Mouse (Mus musculus): ENCODE measurements around the gene Igfbp3. TPM values are rescaled to one million over a fixed set of nuclear protein-coding genes. Genes with fewer than 3 reads are reported as not detected.
"Not testable (repeated sequence)": the region's sequence is repeated elsewhere in the genome, so short reads cannot be mapped to it uniquely, and the experiment has no call there.

Gene Igfbp3
- polyA plus RNA-seq, 1 experiment from 2014 or later = 19.7 TPM

DNA sequence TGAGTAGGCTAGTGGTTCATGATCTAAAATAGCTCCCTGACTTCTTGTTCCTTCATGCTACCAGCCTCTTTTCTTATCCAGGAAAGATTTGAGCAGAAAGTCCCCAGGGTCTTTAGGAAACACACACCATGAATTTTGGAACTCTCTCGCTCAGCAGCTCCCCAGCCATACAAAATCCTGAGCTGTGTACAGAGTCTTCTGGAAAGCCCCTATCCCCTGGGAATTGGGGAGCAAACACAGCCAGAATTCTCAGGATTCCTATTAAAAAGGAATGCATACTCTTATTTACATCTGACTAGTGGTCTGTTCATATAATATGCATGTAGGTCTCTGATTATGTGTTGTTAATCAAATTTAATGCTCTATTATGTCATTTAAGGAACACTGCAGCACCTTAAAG lies 20.7 kb upstream of the Igfbp3 start:
- no peak for DNase-seq (ENCODE audit: low spot score)

DNA sequence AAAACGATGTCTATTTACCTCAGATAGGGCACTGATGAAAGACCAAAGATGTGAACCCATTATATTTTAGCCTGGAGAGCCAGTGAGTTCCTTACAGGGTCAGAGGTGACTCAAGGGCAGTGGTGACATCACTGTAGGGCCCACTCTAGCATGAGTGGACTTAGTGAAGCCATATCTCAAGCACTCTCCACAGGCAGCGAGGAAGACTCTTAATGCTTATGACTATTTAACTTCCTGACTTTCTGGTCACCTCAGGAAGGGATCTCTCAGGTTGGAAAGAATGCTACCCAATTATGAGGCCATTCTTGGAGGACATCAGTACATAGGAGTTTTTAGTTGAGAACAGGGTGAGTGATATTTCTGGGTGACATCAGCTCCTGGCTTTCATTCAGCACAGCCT lies 19.6 kb upstream of the Igfbp3 start:
- H3K27me3 ChIP-seq (ENCODE audit: control insufficient read depth, insufficient read depth, low read length) = no peaks in the 10 kb centered on the region
- no peaks in the 10 kb centered on the region for H3K4me1 ChIP-seq (replicated peaks; ENCODE audit: control insufficient read depth, insufficient read depth, low read length)
- no peak for DNase-seq (ENCODE audit: low spot score)
- WGBS = 81% methylated on average over 2 of the region's 2 CpGs
- no peak for ATAC-seq (ENCODE audit: low FRiP score)
- H3K9me3 ChIP-seq (ENCODE audit: control insufficient read depth, low read length) = no peaks in the 10 kb centered on the region
- H3K9ac ChIP-seq = no peak overlapping the region
- no peak overlapping the region for H3K27ac ChIP-seq
- no peak overlapping the region for H3K4me3 ChIP-seq (replicated peaks; ENCODE audit: low read length)
- no peak overlapping the region for H3K4me2 ChIP-seq (replicated peaks)
- no peaks in the 10 kb centered on the region for H3K36me3 ChIP-seq (replicated peaks; ENCODE audit: control insufficient read depth, insufficient read depth)

More for the DNA sequence above, 20.7 kb upstream of the Igfbp3 start:
- ATAC-seq (ENCODE audit: low FRiP score) = no peak
- Histone ChIP-seq H3K27me3 (ENCODE audit: control insufficient read depth, insufficient read depth, low read length) (no peaks in the 10 kb centered on the region), H3K36me3 (replicated peaks; ENCODE audit: control insufficient read depth, insufficient read depth) (no peaks in the 10 kb centered on the region), H3K4me1 (replicated peaks; ENCODE audit: control insufficient read depth, insufficient read depth, low read length) (no peaks in the 10 kb centered on the region), H3K4me2 (replicated peaks) (no peak overlapping the region), H3K9ac (no peak overlapping the region), H3K27ac (no peak overlapping the region), H3K9me3 (ENCODE audit: control insufficient read depth, low read length) (no peaks in the 10 kb centered on the region), H3K4me3 (replicated peaks; ENCODE audit: low read length) (no peak overlapping the region)
- 73% methylated on average over 1 of the region's 1 CpGs for WGBS

DNA sequence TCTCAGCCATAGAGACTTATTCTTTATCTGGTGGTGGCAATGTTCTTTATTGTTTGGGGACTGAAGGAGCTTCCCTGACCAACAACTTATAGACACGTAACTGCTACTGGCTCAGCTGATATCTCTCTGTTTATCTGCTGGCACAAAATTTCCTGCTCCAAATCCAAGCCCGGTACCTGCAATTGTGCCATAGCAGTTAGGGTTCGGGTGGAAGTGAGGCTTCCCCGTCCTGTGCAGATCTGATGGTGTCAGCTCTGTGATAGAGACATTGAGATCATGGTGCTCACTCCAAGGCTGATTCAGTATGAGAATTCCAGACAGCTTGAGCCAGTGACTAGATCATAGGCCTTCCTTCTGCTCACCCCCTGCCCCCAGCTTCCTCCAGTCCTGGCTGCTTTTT lies 18.2 kb upstream of the Igfbp3 start:
- Histone ChIP-seq H3K4me1 (replicated peaks; ENCODE audit: control insufficient read depth, insufficient read depth, low read length) (no peaks in the 10 kb centered on the region), H3K4me2 (replicated peaks) (no peak overlapping the region), H3K9me3 (ENCODE audit: control insufficient read depth, low read length) (no peaks in the 10 kb centered on the region), H3K9ac (no peak overlapping the region), H3K27ac (no peak overlapping the region), H3K4me3 (replicated peaks; ENCODE audit: low read length) (no peak overlapping the region), H3K27me3 (ENCODE audit: control insufficient read depth, insufficient read depth, low read length) (no peaks in the 10 kb centered on the region), H3K36me3 (replicated peaks; ENCODE audit: control insufficient read depth, insufficient read depth) (no peaks in the 10 kb centered on the region)
- no peak for ATAC-seq (ENCODE audit: low FRiP score)
- WGBS = 90% methylated on average over 4 of the region's 4 CpGs
- no peak for DNase-seq (ENCODE audit: low spot score)

DNA sequence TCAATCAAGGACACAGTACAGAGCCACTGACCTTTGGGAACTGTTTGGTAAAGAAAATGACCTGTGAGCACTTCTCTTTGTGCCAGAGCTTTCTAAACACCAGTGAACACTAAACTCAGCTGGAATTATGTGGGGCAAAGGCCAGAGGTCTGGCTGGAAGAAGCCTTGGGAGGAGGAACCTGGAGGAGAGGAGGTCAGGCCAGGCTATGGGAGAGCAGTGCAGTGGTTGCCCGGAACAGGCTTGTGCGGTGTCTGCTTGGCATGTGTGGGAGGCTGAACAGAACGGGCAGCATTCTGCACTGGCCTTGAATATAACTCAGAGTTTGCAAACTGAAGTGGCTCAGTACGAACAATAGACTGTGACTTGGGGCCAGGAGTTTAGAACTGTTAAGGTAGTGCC lies 16.3 kb upstream of the Igfbp3 start:
- H3K4me2 ChIP-seq (replicated peaks) = no peak overlapping the region
- H3K4me1 ChIP-seq (replicated peaks; ENCODE audit: control insufficient read depth, insufficient read depth, low read length) = no peaks in the 10 kb centered on the region
- no peaks in the 10 kb centered on the region for H3K36me3 ChIP-seq (replicated peaks; ENCODE audit: control insufficient read depth, insufficient read depth)
- H3K27ac ChIP-seq = no peak overlapping the region
- WGBS = 91% methylated on average over 4 of the region's 4 CpGs
- H3K9me3 ChIP-seq (ENCODE audit: control insufficient read depth, low read length) = no peaks in the 10 kb centered on the region
- no peaks in the 10 kb centered on the region for H3K27me3 ChIP-seq (ENCODE audit: control insufficient read depth, insufficient read depth, low read length)
- DNase-seq (ENCODE audit: low spot score) (no peak), ATAC-seq (ENCODE audit: low FRiP score) (no peak)
- H3K4me3 ChIP-seq (replicated peaks; ENCODE audit: low read length) = no peak overlapping the region
- H3K9ac ChIP-seq = no peak overlapping the region

DNA sequence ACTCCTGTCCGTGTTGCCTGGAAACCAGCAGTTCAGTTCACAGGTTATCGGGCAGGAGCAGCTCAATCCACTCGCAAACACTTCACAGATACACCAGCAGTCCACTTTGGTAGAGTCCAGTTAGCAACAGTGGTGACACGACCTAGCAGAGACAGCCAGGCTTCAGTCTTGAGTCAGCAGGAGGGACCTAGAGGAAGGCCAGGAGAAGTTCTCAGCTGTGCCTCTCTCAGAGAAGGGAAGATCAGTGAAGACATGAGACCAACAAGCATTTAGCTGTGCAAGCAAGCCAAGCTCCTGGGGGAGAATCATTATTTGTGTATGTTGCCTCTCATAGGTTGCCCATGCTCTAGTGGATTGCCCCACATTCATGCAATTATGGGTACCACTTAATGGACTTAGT lies 14.4 kb upstream of the Igfbp3 start:
- ATAC-seq (ENCODE audit: low FRiP score) (no peak), DNase-seq (ENCODE audit: low spot score) (no peak)
- Histone ChIP-seq H3K27ac (no peak overlapping the region), H3K4me1 (replicated peaks; ENCODE audit: control insufficient read depth, insufficient read depth, low read length) (no peaks in the 10 kb centered on the region), H3K4me3 (replicated peaks; ENCODE audit: low read length) (no peak overlapping the region), H3K4me2 (replicated peaks) (no peak overlapping the region), H3K9me3 (ENCODE audit: control insufficient read depth, low read length) (no peaks in the 10 kb centered on the region), H3K36me3 (replicated peaks; ENCODE audit: control insufficient read depth, insufficient read depth) (no peaks in the 10 kb centered on the region), H3K27me3 (ENCODE audit: control insufficient read depth, insufficient read depth, low read length) (no peaks in the 10 kb centered on the region), H3K9ac (no peak overlapping the region)
- WGBS = 84% methylated on average over 4 of the region's 4 CpGs

GRCm38 (mm10) chr11:7226810-7227550 lies 13.3 kb upstream of the Igfbp3 start:
- 88% methylated on average over 7 of the region's 7 CpGs for WGBS
- Histone ChIP-seq H3K9ac (no peak overlapping the region), H3K4me3 (replicated peaks; ENCODE audit: low read length) (no peak overlapping the region), H3K4me2 (replicated peaks) (no peak overlapping the region), H3K27me3 (ENCODE audit: control insufficient read depth, insufficient read depth, low read length) (no peaks in the 10 kb centered on the region), H3K27ac (no peak overlapping the region), H3K9me3 (ENCODE audit: control insufficient read depth, low read length) (no peaks in the 10 kb centered on the region), H3K36me3 (replicated peaks; ENCODE audit: control insufficient read depth, insufficient read depth) (no peaks in the 10 kb centered on the region), H3K4me1 (replicated peaks; ENCODE audit: control insufficient read depth, insufficient read depth, low read length) (no peaks in the 10 kb centered on the region)
- ATAC-seq (ENCODE audit: low FRiP score) (no peak), DNase-seq (ENCODE audit: low spot score) (no peak)

DNA sequence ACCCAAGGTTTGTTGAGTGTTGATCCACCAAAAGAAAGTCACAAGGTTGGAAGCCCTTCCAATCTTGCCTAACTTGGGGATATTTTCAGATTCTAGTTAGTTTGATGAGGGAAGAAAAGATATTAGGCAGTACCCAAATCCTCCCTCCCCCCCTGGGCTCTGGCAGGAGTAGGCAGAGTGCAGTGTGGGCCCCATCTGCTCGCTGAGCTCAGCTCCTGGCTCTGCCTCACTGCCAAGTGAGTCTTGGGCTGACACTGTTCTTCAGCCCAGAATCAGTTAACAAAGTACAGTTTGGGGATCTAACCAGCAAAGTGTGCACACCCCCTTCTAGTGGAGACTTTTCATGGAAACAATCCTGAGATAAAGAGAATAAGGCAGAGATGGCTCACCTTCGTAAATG lies 12.5 kb upstream of the Igfbp3 start:
- H3K36me3 ChIP-seq (replicated peaks; ENCODE audit: control insufficient read depth, insufficient read depth) = no peaks in the 10 kb centered on the region
- WGBS = 74% methylated on average over 2 of the region's 2 CpGs
- no peaks in the 10 kb centered on the region for H3K9me3 ChIP-seq (ENCODE audit: control insufficient read depth, low read length)
- no peak overlapping the region for H3K9ac ChIP-seq
- no peak for DNase-seq (ENCODE audit: low spot score)
- H3K27ac ChIP-seq = no peak overlapping the region
- H3K4me2 ChIP-seq (replicated peaks) = no peak overlapping the region
- ATAC-seq (ENCODE audit: low FRiP score) = no peak
- no peaks in the 10 kb centered on the region for H3K4me1 ChIP-seq (replicated peaks; ENCODE audit: control insufficient read depth, insufficient read depth, low read length)
- no peak overlapping the region for H3K4me3 ChIP-seq (replicated peaks; ENCODE audit: low read length)
- no peaks in the 10 kb centered on the region for H3K27me3 ChIP-seq (ENCODE audit: control insufficient read depth, insufficient read depth, low read length)

GRCm38 (mm10) chr11:7221826-7222225 lies 8.1 kb upstream of the Igfbp3 start:
- WGBS = 79% methylated on average over 8 of the region's 8 CpGs
- H3K9me3 ChIP-seq (ENCODE audit: control insufficient read depth, low read length); H3K9ac ChIP-seq; H3K4me1 ChIP-seq (replicated peaks; ENCODE audit: control insufficient read depth, insufficient read depth, low read length); H3K4me3 ChIP-seq (replicated peaks; ENCODE audit: low read length); H3K36me3 ChIP-seq (replicated peaks; ENCODE audit: control insufficient read depth, insufficient read depth); H3K4me2 ChIP-seq (replicated peaks); H3K27ac ChIP-seq; H3K27me3 ChIP-seq (ENCODE audit: control insufficient read depth, insufficient read depth, low read length); ATAC-seq (ENCODE audit: low FRiP score); DNase-seq (ENCODE audit: low spot score): not testable (repeated sequence)

DNA sequence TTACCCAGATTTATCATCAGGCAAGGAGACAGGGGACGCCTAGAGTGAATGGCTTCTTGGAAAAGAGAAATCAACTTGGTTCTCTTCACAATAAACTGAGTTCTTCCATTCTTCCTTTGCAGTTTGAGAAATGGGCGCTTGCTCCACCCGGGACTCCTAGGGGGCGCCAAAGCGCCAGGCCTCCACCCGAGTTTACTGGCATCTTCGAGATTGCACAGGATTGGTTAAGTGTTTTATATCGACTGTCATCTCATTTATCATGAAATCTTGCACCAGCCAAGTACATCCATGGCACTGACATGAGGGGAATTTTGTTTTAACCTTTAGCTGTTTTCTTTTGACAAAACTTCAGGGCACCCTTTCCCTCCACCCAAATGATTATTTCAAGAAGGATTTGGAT lies 2.0 kb upstream of the Igfbp3 start:
- peaks cover 32% of the 10 kb centered on the region for H3K27me3 ChIP-seq (ENCODE audit: control insufficient read depth, insufficient read depth, low read length)
- ATAC-seq (ENCODE audit: low FRiP score) (no peak), DNase-seq (ENCODE audit: low spot score) (peak; percentile 78)
- no peak overlapping the region for H3K9ac ChIP-seq
- H3K36me3 ChIP-seq (replicated peaks; ENCODE audit: control insufficient read depth, insufficient read depth) = no peaks in the 10 kb centered on the region
- H3K4me1 ChIP-seq (replicated peaks; ENCODE audit: control insufficient read depth, insufficient read depth, low read length) = peaks cover 27% of the 10 kb centered on the region
- no peak overlapping the region for H3K4me2 ChIP-seq (replicated peaks)
- no peak overlapping the region for H3K27ac ChIP-seq
- no peak overlapping the region for H3K4me3 ChIP-seq (replicated peaks; ENCODE audit: low read length)
- H3K9me3 ChIP-seq (ENCODE audit: control insufficient read depth, low read length) = no peaks in the 10 kb centered on the region
- 10% methylated on average over 8 of the region's 8 CpGs for WGBS

DNA sequence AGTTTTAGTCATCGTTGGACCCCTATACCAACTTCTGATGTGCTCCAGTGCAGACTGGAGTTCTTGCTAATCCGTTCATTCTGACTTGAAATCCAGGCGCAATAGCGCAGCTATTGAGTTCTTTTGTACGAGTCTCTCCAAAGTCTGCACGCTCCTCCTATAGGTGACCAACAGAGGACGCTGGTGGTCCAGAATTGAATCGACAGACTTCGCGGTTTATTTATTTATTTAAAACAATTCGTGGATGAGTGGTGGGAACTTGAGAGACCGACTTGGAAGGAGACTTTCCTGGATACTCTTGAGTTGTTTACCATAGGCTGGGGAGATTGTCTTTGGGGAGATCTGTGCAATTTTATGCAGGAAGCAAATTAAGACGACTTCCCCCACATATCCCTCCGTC lies 1.0 kb upstream of the Igfbp3 start:
- H3K9me3 ChIP-seq (ENCODE audit: control insufficient read depth, low read length) = no peaks in the 10 kb centered on the region
- H3K4me3 ChIP-seq (replicated peaks; ENCODE audit: low read length) = peak overlapping the region; percentile 80; the same call in 1 of the 2 replicates
- peaks cover 34% of the 10 kb centered on the region for H3K27me3 ChIP-seq (ENCODE audit: control insufficient read depth, insufficient read depth, low read length)
- H3K27ac ChIP-seq = no peak overlapping the region
- H3K36me3 ChIP-seq (replicated peaks; ENCODE audit: control insufficient read depth, insufficient read depth) = no peaks in the 10 kb centered on the region
- peak overlapping the region; percentile 94 for H3K4me2 ChIP-seq (replicated peaks)
- ATAC-seq (ENCODE audit: low FRiP score) (peak; percentile 4; the same call in 1 of the 2 replicates), DNase-seq (ENCODE audit: low spot score) (peak; percentile 88)
- no peak overlapping the region for H3K9ac ChIP-seq
- 8% methylated on average over 14 of the region's 14 CpGs for WGBS
- H3K4me1 ChIP-seq (replicated peaks; ENCODE audit: control insufficient read depth, insufficient read depth, low read length) = peaks cover 31% of the 10 kb centered on the region

All from hindbrain, embryonic 14.5 days (tissue).